Mouse (Mus musculus) left cerebral cortex, adult 9 months (tissue): Measurements from ENCODE around the gene Ttc30a1.

Source experiments
- DNase-seq, 2 experiments: peaks; one replicate each; pipeline ENCODE4 v3.0.0; 2022; ENCODE audit warnings: low spot score in 2 of 2

Ttc30a1 gene

GRCm38 (mm10) chr2:75930941-75931340 is 50.8 kb downstream of the Ttc30a1 start:
- peak in 1 of 2 experiments; percentile 39 for DNase-seq

- no peak for DNase-seq
Observed at GRCm38 (mm10) chr2:75929786-75930444, 51.9 kb downstream of the Ttc30a1 start.

DNA sequence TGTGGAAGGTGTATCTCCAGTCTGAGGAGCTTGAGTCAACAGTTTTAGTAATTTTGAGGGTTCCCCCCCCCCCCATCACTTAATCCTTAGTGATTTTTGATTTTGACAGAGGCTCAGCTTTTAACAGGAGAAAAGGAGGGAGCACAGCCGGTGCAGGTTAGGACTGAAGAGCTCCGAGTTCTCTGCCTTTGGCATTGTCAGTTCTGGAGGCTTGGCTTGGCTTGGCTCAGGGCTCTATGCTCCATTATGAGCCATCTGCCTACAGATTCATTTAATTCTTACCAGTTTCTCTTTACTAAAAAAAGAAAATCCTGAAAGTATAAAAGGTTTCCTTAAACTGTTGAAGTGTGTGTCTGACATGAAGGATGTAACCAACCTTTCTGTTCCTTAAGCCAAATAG is 52.6 kb downstream of the Ttc30a1 start:
- DNase-seq = no peak
